Mouse (Mus musculus) CH12.LX (cell line): Measurements from ENCODE around the gene Coasy. TPM values are rescaled to one million over a fixed set of nuclear protein-coding genes. Genes with fewer than 3 reads are reported as not detected.

Experiments
- DNase-seq: peaks from one replicate; pipeline ENCODE4 v3.0.0-alpha.2; 2013; ENCODE audit errors: extremely low read depth
- H3K27ac ChIP-seq: 2 replicates; pipeline ENCODE4 v1.5.1; 2012; ENCODE audit warnings: low read depth, mild to moderate bottlenecking, control low read depth, moderate library complexity; ENCODE audit not compliant: insufficient read depth
- H3K27me3 ChIP-seq: replicated peaks from 2 replicates; pipeline ENCODE3; 2012; ENCODE audit warnings: inconsistent platforms
- H3K36me3 ChIP-seq, 2 experiments: replicated peaks in 1 of 2; 2 replicates each; pipeline versions ENCODE3 to v1.6.1; 2012; ENCODE audit warnings: inconsistent platforms in 1 of 2, low read length in 1 of 2, mild to moderate bottlenecking in 1 of 2, mixed read lengths in 1 of 2, moderate library complexity in 1 of 2; ENCODE audit not compliant: control insufficient read depth in 1 of 2, insufficient read depth in 1 of 2
- H3K4me1 ChIP-seq, 2 experiments: 2 replicates each; pipeline ENCODE4 v1.6.1; 2012; ENCODE audit warnings: inconsistent platforms in 1 of 2, moderate library complexity in 1 of 2; ENCODE audit not compliant: insufficient read depth in 2 of 2, control insufficient read depth in 1 of 2
- H3K4me2 ChIP-seq: 2 replicates; pipeline ENCODE4 v1.6.1; 2012; ENCODE audit warnings: low read depth, mild to moderate bottlenecking, control low read depth; ENCODE audit not compliant: poor library complexity, insufficient read depth, severe bottlenecking
- H3K4me3 ChIP-seq, 3 experiments: fragments of 150-350 bp in 1 of 3; sonication (generic) in 1 of 3; replicated peaks in 1 of 3; 2 replicates each; pipeline versions ENCODE3 to v1.5.1; 2011 to 2012; ENCODE audit warnings: low read depth in 2 of 3, low read length in 2 of 3, mild to moderate bottlenecking in 2 of 3, moderate library complexity in 2 of 3, control low read depth in 1 of 3, improper control_type of control experiment in 1 of 3, inconsistent platforms in 1 of 3, mixed read lengths in 1 of 3; ENCODE audit not compliant: poor library complexity in 1 of 3
- H3K79me2 ChIP-seq: replicated peaks from 2 replicates; pipeline ENCODE4 v1.6.1; 2012; ENCODE audit warnings: mild to moderate bottlenecking, moderate library complexity; ENCODE audit not compliant: control insufficient read depth, poor library complexity, insufficient read depth, severe bottlenecking; ENCODE audit errors: extremely low read depth
- H3K9ac ChIP-seq: 2 replicates; pipeline ENCODE4 v1.6.1; 2012; ENCODE audit warnings: low read depth, mild to moderate bottlenecking, control low read depth, moderate library complexity; ENCODE audit not compliant: insufficient read depth
- H3K9me3 ChIP-seq: replicated peaks from 2 replicates; pipeline ENCODE3; 2012; ENCODE audit warnings: low read length, inconsistent platforms, mixed read lengths
- BHLHE40 ChIP-seq: IDR thresholded peaks from 2 replicates; pipeline ENCODE4 v1.6.1; 2011; ENCODE audit warnings: mild to moderate bottlenecking, low read depth, low read length, improper control_type of control experiment
- CHD1 ChIP-seq: IDR thresholded peaks from 2 replicates; pipeline ENCODE4 v1.6.1; 2012; ENCODE audit warnings: low read depth, low read length, improper control_type of control experiment, inconsistent platforms
- CHD2 ChIP-seq: IDR thresholded peaks from 2 replicates; pipeline ENCODE4 v1.6.1; 2011; ENCODE audit warnings: low read length, improper control_type of control experiment
- CTCF ChIP-seq, 2 experiments: IDR thresholded peaks in 1 of 2; conservative IDR thresholded peaks in 1 of 2; 2 replicates each; pipeline ENCODE4 v1.5.1; 2011 to 2012; ENCODE audit warnings: low read depth in 2 of 2, low read length in 2 of 2, improper control_type of control experiment in 1 of 2, inconsistent platforms in 1 of 2, mild to moderate bottlenecking in 1 of 2, moderate library complexity in 1 of 2
- E2F4 ChIP-seq: IDR thresholded peaks from 2 replicates; pipeline ENCODE4 v1.6.1; 2011; ENCODE audit warnings: low read depth, low read length, improper control_type of control experiment; ENCODE audit not compliant: insufficient replicate concordance
- ELF1 ChIP-seq: IDR thresholded peaks from 2 replicates; pipeline ENCODE4 v1.6.1; 2014; ENCODE audit warnings: low read depth, mild to moderate bottlenecking, inconsistent platforms, low read length, improper control_type of control experiment
- EP300 ChIP-seq: IDR thresholded peaks from 2 replicates; pipeline ENCODE4 v1.6.1; 2011; ENCODE audit warnings: low read length, improper control_type of control experiment
- ETS1 ChIP-seq: conservative IDR thresholded peaks from 2 replicates; pipeline ENCODE4 v1.6.1; 2012; ENCODE audit warnings: low read depth, mild to moderate bottlenecking, inconsistent platforms, low read length, improper control_type of control experiment, moderate library complexity
- GABPA ChIP-seq: IDR thresholded peaks from 2 replicates; pipeline ENCODE4 v1.6.1; 2012; ENCODE audit warnings: low read depth, low read length, improper control_type of control experiment, inconsistent platforms; ENCODE audit not compliant: insufficient replicate concordance
- HCFC1 ChIP-seq: IDR thresholded peaks from 2 replicates; pipeline ENCODE4 v1.6.1; 2012; ENCODE audit warnings: low read depth, mild to moderate bottlenecking, inconsistent platforms, low read length, improper control_type of control experiment
- IRF4 ChIP-seq: IDR thresholded peaks from 2 replicates; pipeline ENCODE4 v1.6.1; 2014; ENCODE audit warnings: low read depth, mild to moderate bottlenecking, inconsistent platforms, low read length, improper control_type of control experiment
- JUND ChIP-seq: conservative IDR thresholded peaks from 2 replicates; pipeline ENCODE4 v1.6.1; 2011; ENCODE audit warnings: low read depth, low read length, improper control_type of control experiment
- KAT2A ChIP-seq: IDR thresholded peaks from 2 replicates; pipeline ENCODE4 v1.6.1; 2012; ENCODE audit warnings: low read length, improper control_type of control experiment, inconsistent platforms; ENCODE audit not compliant: insufficient replicate concordance
- MAX ChIP-seq: IDR thresholded peaks from 2 replicates; pipeline ENCODE4 v1.6.1; 2011; ENCODE audit warnings: low read length, improper control_type of control experiment
- MAZ ChIP-seq: IDR thresholded peaks from 2 replicates; pipeline ENCODE4 v1.6.1; 2012; ENCODE audit warnings: low read depth, mild to moderate bottlenecking, inconsistent platforms, low read length, improper control_type of control experiment, moderate library complexity
- MEF2A ChIP-seq: IDR thresholded peaks from 2 replicates; pipeline ENCODE4 v1.6.1; 2014; ENCODE audit warnings: low read depth, mild to moderate bottlenecking, inconsistent platforms, low read length, improper control_type of control experiment, borderline replicate concordance
- MXI1 ChIP-seq: IDR thresholded peaks from 2 replicates; pipeline ENCODE4 v1.6.1; 2011; ENCODE audit warnings: mild to moderate bottlenecking, low read depth, low read length, improper control_type of control experiment
- MYC ChIP-seq: IDR thresholded peaks from 2 replicates; pipeline ENCODE4 v1.6.1; 2011; ENCODE audit warnings: low read depth, mild to moderate bottlenecking, improper control_type of control experiment, low read length
- NELFE ChIP-seq: IDR thresholded peaks from 2 replicates; pipeline ENCODE4 v1.6.1; 2011; ENCODE audit warnings: low read depth, low read length, improper control_type of control experiment
- NRF1 ChIP-seq: IDR thresholded peaks from 2 replicates; pipeline ENCODE4 v1.6.1; 2014; ENCODE audit warnings: low read depth, mild to moderate bottlenecking, inconsistent platforms, low read length, improper control_type of control experiment, moderate library complexity
- PAX5 ChIP-seq: IDR thresholded peaks from 2 replicates; pipeline ENCODE4 v1.6.1; 2012; ENCODE audit warnings: low read length, inconsistent platforms, mixed read lengths
- POLR2A ChIP-seq: IDR thresholded peaks from 2 replicates; pipeline ENCODE4 v1.6.1; 2011; ENCODE audit warnings: low read depth, mild to moderate bottlenecking, improper control_type of control experiment, low read length
- POLR2AphosphoS2 ChIP-seq: IDR thresholded peaks from 2 replicates; pipeline ENCODE4 v1.6.1; 2011; ENCODE audit warnings: low read depth, low read length, improper control_type of control experiment
- RAD21 ChIP-seq: IDR thresholded peaks from 2 replicates; pipeline ENCODE4 v1.6.1; 2011; ENCODE audit warnings: low read depth, mild to moderate bottlenecking, low read length, improper control_type of control experiment, moderate library complexity
- RCOR1 ChIP-seq: conservative IDR thresholded peaks from 2 replicates; pipeline ENCODE4 v1.6.1; 2012; ENCODE audit warnings: low read depth, mild to moderate bottlenecking, inconsistent platforms, low read length, improper control_type of control experiment
- SIN3A ChIP-seq: IDR thresholded peaks from 2 replicates; pipeline ENCODE4 v1.6.1; 2012; ENCODE audit warnings: low read length, improper control_type of control experiment, inconsistent platforms
- SMC3 ChIP-seq: IDR thresholded peaks from 2 replicates; pipeline ENCODE4 v1.6.1; 2011; ENCODE audit warnings: low read depth, low read length, improper control_type of control experiment
- TBP ChIP-seq: conservative IDR thresholded peaks from 2 replicates; pipeline ENCODE4 v1.6.1; 2011; ENCODE audit warnings: low read depth, low read length, improper control_type of control experiment
- TCF12 ChIP-seq: IDR thresholded peaks from 2 replicates; pipeline ENCODE4 v1.6.1; 2014; ENCODE audit warnings: low read depth, mild to moderate bottlenecking, inconsistent platforms, low read length, improper control_type of control experiment
- UBTF ChIP-seq: IDR thresholded peaks from 2 replicates; pipeline ENCODE4 v1.6.1; 2012; ENCODE audit warnings: low read depth, mild to moderate bottlenecking, inconsistent platforms, low read length, improper control_type of control experiment, moderate library complexity
- USF1 ChIP-seq: IDR thresholded peaks from 2 replicates; pipeline ENCODE4 v1.6.1; 2014; ENCODE audit warnings: low read depth, mild to moderate bottlenecking, inconsistent platforms, low read length, improper control_type of control experiment
- USF2 ChIP-seq: conservative IDR thresholded peaks from 2 replicates; pipeline ENCODE4 v1.6.1; 2011; ENCODE audit warnings: low read depth, low read length, improper control_type of control experiment
- ZC3H11A ChIP-seq: IDR thresholded peaks from 2 replicates; pipeline ENCODE4 v1.6.1; 2012; ENCODE audit warnings: low read depth, mild to moderate bottlenecking, inconsistent platforms, low read length, improper control_type of control experiment
- ZKSCAN1 ChIP-seq: IDR thresholded peaks from 2 replicates; pipeline ENCODE4 v1.6.1; 2012; ENCODE audit warnings: low read depth, inconsistent platforms, low read length, improper control_type of control experiment, borderline replicate concordance
- ZMIZ1 ChIP-seq: IDR thresholded peaks from 2 replicates; pipeline ENCODE4 v1.6.1; 2012; ENCODE audit warnings: low read depth, mild to moderate bottlenecking, inconsistent platforms, low read length, improper control_type of control experiment
- ZNF384 ChIP-seq: IDR thresholded peaks from 2 replicates; pipeline ENCODE4 v1.6.1; 2012; ENCODE audit warnings: low read depth, low read length, improper control_type of control experiment, inconsistent platforms
- dilution Hi-C: fragments of 300-500 bp; cut with MboI; formaldehyde crosslinking; loops from 2 replicates; pipeline ENCODE4 v1.14.3; 2020; ENCODE audit warnings: low sequenced_read_pairs; ENCODE audit not compliant: extremely low pct_unique_long_range_greater_than_20kb, extremely low pct_ligation_motif_present
- in situ Hi-C: fragments of 300-500 bp; cut with MboI; formaldehyde crosslinking; loops from 3 replicates; pipeline ENCODE4 v1.14.3; 2019; ENCODE audit warnings: low sequenced_read_pairs, low pct_ligation_motif_present, low pct_unique_long_range_greater_than_20kb, mixed read lengths
- polyA plus RNA-seq: library from polyadenylated mRNA; unstranded; fragments of >175 nt; gene quantifications from 2 replicates; pipeline ENCODE4 v1.2.1, GENCODE M21; 2012; ENCODE audit warnings: low read depth; ENCODE audit not compliant: insufficient read length
- total RNA-seq, 2 experiments: library from RNA; depleted of rRNA; stranded (reverse); fragments of 300-350 nt in 1 of 2; fragments of >200 nt in 1 of 2; gene quantifications; 2 replicates each; pipeline ENCODE4 v1.2.3; 2012 to 2014

The Coasy gene
- total and polyA plus RNA-seq, 3 experiments: 60.4 to 78.9 (median 63.4) TPM

GRCm38 (mm10) chr11:101069391-101070188 lies 12.8 kb upstream of the Coasy start, which contains the start of gene Naglu (continued):
- TF ChIP-seq SIN3A (peak; percentile 96), USF1 (peak; percentile 100), BHLHE40 (peak; percentile 96), NELFE (peak; percentile 93), CHD1 (no peak), POLR2A (peak; percentile 93)

GRCm38 (mm10) chr11:101070189-101070527 lies 12.2 kb upstream of the Coasy start:
- Histone ChIP-seq H3K79me2 (no peaks in the 10 kb centered on the region), H3K9me3 (no peaks in the 10 kb centered on the region), H3K36me3 (peaks cover 0 to 20% of the 10 kb centered on the region in 2 experiments), H3K9ac (peak overlapping the region; percentile 76), H3K27me3 (peaks cover 2% of the 10 kb centered on the region), H3K4me3 (peak overlapping the region; percentile 73 to 82 (median 74)), H3K27ac (no peak overlapping the region), H3K4me2 (peak overlapping the region; percentile 67), H3K4me1 (peaks cover 8 to 21% of the 10 kb centered on the region in 2 experiments)
- in situ Hi-C loops: no loop called here
- dilution Hi-C loops: no loop called here
- no peak for DNase-seq
- TF ChIP-seq E2F4 (no peak), GABPA (no peak), MXI1 (no peak; the same call in 1 of the 2 replicates), EP300 (no peak), USF1 (no peak), USF2 (no peak), NELFE (no peak), TCF12 (0 out of 2 replicates have a peak, but pooled peaks have one; percentile 1), RCOR1 (0 out of 2 replicates have a peak, but pooled peaks have one; percentile 1), ZC3H11A (no peak), POLR2A (no peak), ZMIZ1 (no peak), NRF1 (no peak), MAX (no peak), MAZ (no peak; the same call in 1 of the 2 replicates), CTCF (conservative IDR thresholded peaks at IDR 0.05 in 1 of 2, IDR thresholded peaks at IDR 0.05 in 1 of 2; ENCODE audit: low read depth in 2 of 2, low read length in 2 of 2) (no peak), UBTF (0 out of 2 replicates have a peak, but pooled peaks have one; percentile 64), HCFC1 (peak; percentile 34; the same call in 1 of the 2 replicates), CHD1 (no peak), ETS1 (0 out of 2 replicates have a peak, but pooled peaks have one; percentile 3), KAT2A (no peak), JUND (no peak), ZKSCAN1 (no peak), IRF4 (no peak; the same call in 1 of the 2 replicates), RAD21 (no peak), MEF2A (0 out of 2 replicates have a peak, but pooled peaks have one; percentile 7), SMC3 (no peak), ELF1 (no peak; the same call in 1 of the 2 replicates), ZNF384 (no peak), PAX5 (no peak), MYC (peak; percentile 43; the same call in 1 of the 2 replicates), BHLHE40 (no peak), POLR2AphosphoS2 (no peak; the same call in 1 of the 2 replicates), CHD2 (no peak), TBP (no peak), SIN3A (peak; percentile 88)
